Mouse (Mus musculus) hindlimb bud, embryonic 11.5 days (tissue): Measurements from ENCODE around the gene Ctnna2.

Source experiments
- DNase-seq: peaks from one replicate; pipeline ENCODE4 v3.0.0-alpha.2; 2012; ENCODE audit warnings: low read depth, low spot score; ENCODE audit errors: extremely low spot score

The Ctnna2 gene

DNA sequence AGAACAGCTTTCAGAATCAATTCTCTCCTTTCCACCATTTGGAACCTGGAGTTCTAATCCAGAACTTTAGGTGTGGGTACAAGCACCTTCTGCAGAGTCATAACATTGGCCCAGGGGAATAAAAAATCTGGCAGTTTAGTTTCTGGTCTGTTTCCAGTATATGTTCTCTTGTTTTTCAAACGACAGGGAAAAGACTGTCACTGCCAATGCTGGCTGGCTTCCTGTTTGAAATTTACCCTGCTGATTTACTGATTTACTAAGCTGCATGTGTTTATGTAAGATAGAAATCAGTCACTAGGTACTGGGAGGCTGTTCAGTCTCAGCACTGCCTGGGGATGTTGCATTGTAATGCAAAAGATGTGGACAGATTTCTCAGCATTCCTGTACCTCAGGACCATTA is 375.6 kb downstream of the Ctnna2 start:
- no peak for DNase-seq

DNA sequence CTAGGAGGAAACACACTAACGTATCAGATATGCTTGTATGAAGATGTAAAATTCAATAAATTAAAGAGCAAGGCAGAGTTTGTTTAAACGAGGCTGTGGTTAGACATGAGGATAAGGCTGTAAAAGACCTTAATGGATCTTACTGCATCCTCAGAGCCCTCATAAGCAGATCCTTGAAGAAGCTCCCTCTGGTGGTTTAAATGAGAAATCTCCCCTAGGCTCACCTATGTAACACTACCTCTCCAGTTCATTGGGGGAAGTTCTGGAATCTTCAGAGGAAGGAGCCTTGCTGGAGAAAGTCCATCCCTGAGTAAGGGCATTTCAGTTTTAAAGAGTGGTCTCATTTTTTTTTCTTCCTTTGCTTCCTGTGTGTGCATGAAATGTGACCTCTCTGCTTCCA is 380.3 kb downstream of the Ctnna2 start:
- peak; percentile 8 for DNase-seq

- DNase-seq: peak; percentile 6
Observed at GRCm38 (mm10) chr6:77582568-77582967, 396.9 kb downstream of the Ctnna2 start.

DNA sequence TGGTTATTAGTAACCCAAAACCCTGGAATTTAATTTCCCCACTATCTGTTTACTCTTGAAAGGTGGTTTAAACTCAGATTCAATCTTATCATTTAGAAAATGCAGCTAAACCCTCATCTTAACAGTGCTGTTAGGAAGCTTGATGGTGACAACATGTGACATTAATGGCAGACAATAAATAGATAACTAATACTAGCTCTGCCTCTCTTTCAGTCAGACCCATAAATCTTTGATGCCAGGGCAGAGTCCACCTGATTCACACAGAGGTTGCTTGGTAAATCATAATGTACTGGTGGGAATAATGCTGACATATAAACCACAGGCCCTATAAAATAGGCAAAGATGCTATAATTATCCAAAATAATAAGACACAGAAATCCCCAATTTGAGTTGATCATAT is 398.6 kb downstream of the Ctnna2 start:
- no peak for DNase-seq

GRCm38 (mm10) chr6:77578612-77579011 is 400.9 kb downstream of the Ctnna2 start:
- DNase-seq: no peak

GRCm38 (mm10) chr6:77577585-77577984 is 401.9 kb downstream of the Ctnna2 start:
- no peak for DNase-seq

DNA sequence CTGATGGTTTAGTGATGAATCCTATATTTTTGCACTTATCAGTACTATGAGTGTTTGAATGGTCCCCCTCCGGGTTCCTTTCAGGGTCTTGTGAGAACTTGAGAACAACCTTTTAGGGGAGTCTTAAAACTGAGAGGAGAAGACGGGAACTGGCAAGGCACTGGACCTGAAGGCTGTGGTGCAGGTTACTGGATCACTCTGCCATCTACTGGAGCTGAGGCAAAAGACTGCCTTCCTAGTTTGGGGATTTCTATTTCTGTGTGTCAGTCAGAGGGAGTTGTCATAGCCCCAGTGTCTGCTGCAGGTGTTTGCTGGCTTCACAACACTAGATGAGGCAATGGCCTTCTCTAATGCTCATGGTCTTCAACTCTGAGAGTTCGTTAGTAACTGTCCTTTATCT is 406.9 kb downstream of the Ctnna2 start:
- no peak for DNase-seq

- no peak for DNase-seq
Observed at GRCm38 (mm10) chr6:77569851-77570250, 409.6 kb downstream of the Ctnna2 start.

DNA sequence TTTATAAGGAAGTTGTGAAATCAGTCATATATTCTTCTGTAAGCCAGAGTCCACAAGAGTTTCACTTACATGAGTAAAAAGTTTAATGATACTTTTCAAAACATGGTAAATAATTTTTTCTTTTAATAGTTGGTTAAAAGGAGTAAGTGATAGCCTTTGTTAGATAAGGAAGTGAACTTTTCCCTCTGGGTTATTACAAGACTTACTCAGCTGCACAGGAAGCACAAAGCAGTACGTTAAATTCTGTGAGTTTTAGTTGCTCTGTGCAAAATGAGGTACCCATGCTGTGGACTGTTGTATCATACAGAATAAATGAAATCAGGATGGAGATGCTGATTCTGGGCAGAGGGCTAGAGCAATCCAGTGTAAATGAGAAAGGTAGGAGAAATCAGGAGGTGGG is 423.3 kb downstream of the Ctnna2 start:
- DNase-seq: no peak

GRCm38 (mm10) chr6:77537055-77537807 is 442.3 kb downstream of the Ctnna2 start:
- no peak for DNase-seq

- no peak for DNase-seq
Observed at GRCm38 (mm10) chr6:77527636-77528035, 451.9 kb downstream of the Ctnna2 start.

DNA sequence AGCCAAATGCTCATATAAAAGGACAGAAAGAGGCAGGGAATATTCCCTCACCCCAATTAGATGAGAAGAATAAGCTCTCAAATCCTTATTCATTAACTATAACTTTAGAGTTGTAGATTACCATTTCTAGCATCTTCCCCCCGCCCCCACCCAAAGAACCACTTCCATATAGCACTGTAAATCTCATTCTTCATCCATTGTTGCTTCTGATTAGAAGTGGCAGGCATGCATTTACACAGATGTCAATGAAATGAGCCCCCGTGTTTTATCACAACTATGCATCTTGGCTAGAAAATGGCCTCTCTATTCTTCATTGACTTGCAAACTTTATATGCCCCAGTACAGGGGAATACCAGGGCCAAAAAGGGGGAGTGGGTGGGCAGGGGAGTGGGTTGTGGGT is 457.7 kb downstream of the Ctnna2 start:
- DNase-seq: no peak

DNA sequence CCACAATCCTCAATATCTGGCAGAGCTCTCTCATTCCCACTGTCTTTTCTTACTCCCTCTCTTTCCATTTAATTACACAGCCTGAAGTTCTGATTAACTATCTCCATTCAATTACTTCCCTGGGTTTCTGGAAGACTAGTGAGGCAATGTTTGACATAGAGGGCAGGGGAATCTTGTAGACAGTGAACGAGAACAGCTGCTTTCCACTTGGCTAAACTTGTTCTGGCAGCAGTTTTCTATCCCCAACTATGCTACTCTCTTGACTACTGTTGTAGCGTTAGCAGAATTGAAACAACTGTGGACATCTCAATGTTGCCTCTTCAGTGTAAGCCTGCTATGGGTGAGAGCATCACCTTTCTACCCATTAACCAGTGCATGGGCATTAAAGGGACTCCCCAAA is 463.0 kb downstream of the Ctnna2 start:
- DNase-seq: no peak

GRCm38 (mm10) chr6:77511805-77512204 is 467.7 kb downstream of the Ctnna2 start:
- DNase-seq: no peak

GRCm38 (mm10) chr6:77491721-77492120 is 487.8 kb downstream of the Ctnna2 start:
- no peak for DNase-seq

GRCm38 (mm10) chr6:77486658-77487057 is 492.8 kb downstream of the Ctnna2 start:
- no peak for DNase-seq

- no peak for DNase-seq
Observed at GRCm38 (mm10) chr6:77482081-77482480, 497.4 kb downstream of the Ctnna2 start.

- no peak for DNase-seq
Observed at GRCm38 (mm10) chr6:77475354-77475753, 504.1 kb downstream of the Ctnna2 start.

GRCm38 (mm10) chr6:77473256-77473655 is 506.2 kb downstream of the Ctnna2 start:
- DNase-seq: no peak

DNA sequence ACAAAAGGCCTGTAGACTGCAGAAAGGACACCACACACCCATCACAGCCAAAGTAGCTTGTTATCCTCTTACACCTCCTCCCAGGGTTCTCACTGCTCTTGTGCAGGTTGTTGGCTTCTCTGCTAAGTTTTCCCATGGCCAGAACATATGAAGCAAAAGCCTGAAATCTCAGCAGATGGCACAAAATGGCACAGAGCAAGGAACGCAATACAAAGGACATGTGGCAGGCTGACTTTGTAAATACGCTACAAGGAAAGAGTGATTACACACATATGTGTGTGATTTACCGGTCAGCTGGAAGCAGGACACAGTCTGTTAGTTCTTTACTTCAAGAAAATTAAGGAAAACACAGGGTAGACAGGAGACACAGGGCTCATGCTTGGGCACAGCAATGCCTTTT is 511.4 kb downstream of the Ctnna2 start:
- DNase-seq: no peak

DNA sequence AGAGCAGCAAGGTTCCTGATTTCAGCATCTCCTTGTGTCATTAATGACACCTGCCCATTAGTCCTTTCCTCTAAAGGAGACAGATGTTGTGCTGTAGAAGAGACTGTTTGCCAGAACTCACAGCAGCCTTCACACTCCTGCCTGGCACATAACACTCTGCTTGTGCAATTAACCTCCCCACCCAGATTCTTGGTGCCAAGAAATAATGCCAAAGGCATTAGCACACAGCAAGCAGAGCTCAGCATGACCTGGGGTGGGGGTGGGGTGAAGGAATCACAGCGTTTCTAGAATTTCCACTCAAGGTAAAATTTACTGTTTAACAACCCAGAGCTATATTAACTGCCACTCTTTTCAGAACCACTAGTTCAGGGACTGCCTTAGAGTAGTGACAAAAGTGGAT is 516.8 kb downstream of the Ctnna2 start:
- DNase-seq: no peak

DNA sequence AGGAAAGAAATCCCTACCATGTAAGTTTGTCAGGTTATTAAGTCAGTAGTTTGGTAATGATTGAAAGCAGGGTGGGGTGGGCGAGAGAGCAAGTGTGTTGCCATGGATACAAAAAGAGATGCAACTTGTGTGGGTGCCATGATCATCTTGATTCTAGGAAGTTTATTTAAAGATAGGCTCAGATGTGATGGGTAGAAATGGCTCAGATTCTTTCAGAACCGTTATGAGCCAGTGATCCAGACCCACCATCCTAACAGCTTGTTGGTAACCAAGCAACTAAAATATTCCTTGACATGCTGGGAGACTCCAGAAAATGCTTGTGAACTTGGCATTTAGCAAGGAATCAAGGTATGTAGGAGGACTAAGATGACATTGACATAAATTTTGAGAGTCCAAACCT is 521.6 kb downstream of the Ctnna2 start:
- no peak for DNase-seq

DNA sequence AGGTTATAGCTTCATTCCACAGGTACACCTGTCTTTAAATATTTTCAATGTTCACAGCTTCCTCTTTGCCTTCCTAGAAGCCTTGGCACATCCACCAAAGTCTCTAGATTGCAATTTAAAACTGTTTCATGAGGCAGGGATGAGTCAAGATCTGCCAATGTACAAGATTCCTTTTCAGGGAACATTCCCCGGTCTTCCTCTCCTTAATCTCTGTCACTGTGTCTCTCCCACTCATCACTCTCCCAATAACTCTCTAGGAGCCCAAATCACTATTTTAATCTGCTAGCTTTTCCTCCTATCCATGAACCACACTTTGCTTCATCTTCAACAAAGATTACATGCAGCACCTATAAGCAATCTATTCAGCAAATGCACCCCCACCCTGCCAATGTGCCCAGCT is 532.6 kb downstream of the Ctnna2 start:
- no peak for DNase-seq
